Mouse (Mus musculus) WW6 (cell line): Measurements from ENCODE around the gene Pde11a.

Experiments
- DNase-seq: peaks from one replicate; pipeline ENCODE4 v3.0.0-alpha.2; 2013; ENCODE audit warnings: low read depth, low spot score

Gene Pde11a

DNA sequence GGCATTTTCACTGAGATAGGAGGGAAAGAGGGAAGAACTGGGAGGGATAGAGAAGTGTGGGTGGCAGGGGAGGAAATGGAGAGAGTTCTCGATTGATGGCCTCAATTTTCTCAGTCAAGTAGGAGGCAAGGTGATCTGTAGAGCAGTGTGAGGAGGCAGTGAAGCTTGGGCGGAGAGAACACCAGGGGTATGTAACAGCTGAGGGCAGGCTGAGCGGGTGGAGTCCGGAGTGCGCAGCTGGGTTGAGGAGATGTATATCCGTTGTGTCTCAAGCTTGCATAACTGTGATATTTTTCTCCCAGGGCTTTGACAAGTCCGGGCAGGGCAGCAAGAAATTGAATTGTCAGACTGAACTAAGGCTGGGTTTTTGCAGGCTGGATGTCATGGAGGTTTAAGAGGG is 281.0 kb downstream of the Pde11a start:
- DNase-seq = no peak

DNA sequence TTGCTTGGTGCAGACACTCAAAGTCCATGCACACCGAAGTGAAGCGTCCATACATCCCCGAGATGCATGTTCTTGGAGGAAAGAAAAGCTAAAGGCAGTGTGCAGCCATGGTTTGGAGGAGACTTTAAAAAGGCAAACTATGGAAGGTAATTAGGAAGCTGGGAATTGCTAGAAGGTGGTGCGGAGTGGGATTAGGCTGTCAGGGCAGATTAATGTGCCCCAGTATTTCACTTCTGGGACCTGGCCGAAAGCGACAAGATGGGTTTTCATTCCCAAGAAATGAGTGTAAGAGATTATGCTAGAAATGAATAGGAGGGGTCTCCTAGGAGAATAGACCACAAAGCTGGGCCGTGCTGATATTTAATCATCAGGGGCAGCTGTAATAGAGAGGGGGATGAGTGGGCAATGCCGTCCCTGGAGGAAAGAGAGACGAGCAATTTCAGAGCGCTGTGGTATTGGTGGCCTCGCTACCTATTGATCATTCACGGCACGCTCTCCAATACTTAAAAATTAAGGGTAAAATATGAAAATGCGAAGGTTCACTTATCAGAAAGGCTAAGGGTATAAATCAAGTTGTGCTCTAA is 284.7 kb downstream of the Pde11a start:
- DNase-seq = no peak

DNA sequence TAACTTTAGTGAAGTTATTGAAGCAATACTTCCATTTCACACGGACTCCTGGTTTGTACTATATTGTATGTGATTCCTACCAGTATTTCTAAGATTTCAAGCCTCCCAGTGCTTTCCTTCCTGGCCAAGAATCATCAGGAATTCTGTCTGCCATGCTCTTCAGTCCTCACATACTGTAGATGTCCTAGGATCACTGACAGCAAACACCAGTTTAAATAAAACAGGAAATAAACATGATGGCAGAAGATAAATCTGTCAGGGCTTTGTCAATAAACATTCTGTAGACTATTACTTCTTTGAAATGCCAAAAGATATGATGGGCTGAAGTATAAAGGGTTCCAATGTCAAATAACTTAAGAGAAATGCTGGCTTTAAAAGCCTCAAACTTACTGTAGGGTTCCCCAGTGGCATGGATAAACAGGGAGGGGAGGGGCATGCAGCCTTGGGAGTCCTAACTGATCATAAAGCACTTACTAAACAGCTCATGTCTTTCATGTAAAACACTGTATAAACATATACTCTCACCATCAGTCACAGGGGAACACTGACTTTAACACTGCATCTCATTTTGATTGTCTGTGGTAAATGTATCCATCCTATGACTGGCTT is 285.6 kb downstream of the Pde11a start:
- DNase-seq = no peak

DNA sequence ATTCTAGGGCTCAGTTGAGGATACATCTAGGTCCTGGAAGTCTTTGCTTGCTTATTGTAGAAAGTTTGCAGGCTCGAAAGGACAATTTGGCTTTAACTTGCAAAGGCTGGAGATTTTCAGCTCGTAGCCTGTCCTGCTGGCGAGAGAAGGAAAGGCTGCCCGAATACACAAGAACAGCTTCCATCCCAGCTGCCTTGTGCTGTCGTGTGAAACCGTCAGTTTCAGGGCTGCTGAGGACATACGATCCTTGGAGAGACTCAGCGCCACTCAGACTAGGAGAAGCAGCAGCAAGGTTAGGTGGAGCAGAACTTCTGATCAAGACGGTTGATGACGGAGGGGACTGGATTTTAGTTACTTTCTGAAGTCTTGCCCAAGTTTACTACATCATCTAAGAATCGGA is 287.2 kb downstream of the Pde11a start:
- DNase-seq = no peak

DNA sequence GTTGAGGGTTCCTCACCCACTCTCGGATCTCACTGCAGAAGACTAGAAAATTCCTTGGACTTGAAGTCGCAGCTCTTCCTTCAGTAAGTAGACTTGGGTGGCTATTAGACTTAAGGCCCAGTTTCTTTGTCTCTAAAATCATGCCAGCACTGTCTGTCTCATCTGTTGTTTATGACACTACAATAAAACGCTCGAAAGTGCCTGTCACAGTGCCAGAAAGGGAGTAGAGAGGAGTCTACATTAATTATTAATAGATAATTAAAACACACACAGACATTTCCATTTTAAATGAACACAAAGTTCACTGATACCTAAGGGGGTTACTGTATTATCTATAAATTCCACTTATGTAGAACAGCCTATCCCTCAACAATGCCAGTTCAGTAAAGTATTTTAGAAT is 287.7 kb downstream of the Pde11a start:
- no peak for DNase-seq

DNA sequence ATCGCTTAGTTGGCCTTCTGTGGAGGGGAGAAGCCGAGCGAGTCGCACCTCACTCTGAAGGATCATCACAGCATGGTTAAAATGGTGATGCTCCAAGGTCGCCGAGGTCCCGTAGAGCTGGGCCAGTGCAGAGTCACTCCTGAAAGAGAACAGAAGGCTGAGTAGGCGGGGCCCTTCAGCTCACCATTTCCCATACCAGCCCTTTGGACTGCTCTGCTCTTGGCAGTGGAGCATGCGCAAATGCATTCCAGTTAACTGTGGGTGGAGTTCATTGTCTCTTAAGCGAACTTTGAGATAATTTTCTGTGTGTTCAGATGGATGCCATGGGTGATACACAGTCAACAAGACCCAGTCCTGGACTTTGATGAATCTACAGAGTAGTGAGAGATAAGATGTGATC is 288.5 kb downstream of the Pde11a start:
- peak; percentile 22 for DNase-seq

DNA sequence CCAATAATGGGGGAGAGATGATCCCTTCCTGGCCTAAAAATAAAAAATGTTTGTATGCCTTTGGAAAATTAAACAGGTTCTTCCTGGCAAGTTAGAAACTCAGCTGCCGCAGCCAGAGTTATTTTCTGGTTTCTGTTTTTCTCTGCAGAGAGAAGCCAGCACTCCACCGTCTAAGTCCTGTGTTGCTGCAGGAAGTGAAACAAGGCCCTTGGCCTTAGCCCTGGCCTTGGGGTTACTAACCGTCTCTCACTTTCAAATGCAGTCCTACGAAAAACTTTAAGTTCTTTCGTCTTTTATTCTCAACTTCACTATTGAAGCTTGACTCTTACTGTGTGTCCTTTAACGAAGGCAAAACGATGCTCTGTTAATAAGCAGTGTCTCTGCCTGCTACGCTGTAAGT is 289.0 kb downstream of the Pde11a start:
- DNase-seq = no peak

DNA sequence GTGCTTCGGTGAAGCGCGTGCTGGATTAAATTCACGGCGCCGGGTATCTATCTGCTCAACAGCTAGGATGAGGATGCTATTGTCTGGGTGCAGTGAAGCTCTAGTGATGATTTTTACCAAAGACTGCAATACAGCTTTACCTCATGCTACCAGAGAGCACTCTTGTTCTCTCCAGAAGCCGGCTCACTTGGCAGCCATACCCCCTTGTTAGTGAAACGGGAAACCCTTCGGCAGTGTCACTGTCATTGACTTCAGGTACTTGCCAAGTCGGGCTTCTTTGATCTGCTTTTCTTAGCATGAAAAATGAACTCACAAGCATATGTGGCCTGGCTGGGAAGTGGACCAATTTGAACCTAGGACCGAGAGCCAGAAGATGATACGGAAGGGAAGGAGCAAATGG is 290.8 kb downstream of the Pde11a start:
- no peak for DNase-seq

DNA sequence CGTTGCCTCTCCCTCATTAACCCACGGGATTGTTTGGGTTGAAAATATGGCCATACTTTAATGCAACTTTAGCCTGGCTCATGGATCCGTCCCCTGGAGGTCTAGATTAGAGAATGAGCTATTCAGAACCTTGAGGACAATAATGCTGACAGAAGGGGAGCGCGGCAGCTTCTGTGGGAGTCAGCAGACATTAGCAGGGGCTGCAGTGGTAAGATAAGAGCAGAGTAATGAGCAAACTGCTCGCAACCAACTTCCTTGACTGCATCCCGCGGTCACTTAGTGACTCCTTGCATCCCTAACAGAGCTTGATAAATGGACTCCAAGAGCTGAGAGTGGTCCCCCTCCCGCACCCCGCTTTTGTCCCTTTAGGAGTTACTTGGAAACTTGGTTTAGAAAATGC is 296.4 kb downstream of the Pde11a start:
- DNase-seq = no peak

DNA sequence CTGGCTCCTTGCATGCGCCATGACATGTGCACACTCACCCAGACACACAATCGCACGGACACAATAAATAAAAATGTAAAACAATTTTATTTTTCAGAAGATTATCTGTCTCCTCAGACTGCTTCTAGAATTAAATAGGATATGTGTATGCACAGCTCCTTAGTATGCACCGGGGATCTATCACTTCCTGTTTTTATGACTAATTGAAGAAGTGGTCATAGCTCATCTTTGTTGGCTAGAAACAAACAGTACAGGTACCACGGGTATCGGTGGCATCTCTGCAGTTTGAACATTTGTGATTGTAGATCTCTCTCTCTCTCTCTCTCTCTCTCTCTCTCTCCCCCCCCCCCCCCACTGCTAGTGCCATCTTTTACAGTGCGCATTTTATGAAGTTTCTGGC is 298.5 kb downstream of the Pde11a start:
- DNase-seq = no peak

DNA sequence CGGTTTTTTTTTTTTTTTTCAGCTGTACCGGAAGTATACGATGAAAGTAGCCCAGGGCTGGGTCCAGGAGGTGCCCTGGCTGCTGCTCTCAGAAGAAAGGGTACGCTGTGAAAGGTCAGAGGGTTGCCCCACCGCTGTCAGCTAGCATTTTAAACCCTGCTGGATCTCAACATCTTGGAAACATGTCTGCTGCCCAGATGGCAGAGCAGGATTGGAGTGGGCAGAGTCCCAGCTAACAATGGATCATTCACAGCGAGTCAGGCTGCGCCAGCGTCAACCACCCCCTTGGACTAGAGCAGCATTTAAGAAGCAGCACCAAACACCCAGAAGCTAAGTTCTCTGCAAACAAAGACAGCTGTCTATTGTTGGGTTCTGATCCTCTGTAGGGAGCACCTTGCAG is 308.5 kb downstream of the Pde11a start:
- DNase-seq = no peak

DNA sequence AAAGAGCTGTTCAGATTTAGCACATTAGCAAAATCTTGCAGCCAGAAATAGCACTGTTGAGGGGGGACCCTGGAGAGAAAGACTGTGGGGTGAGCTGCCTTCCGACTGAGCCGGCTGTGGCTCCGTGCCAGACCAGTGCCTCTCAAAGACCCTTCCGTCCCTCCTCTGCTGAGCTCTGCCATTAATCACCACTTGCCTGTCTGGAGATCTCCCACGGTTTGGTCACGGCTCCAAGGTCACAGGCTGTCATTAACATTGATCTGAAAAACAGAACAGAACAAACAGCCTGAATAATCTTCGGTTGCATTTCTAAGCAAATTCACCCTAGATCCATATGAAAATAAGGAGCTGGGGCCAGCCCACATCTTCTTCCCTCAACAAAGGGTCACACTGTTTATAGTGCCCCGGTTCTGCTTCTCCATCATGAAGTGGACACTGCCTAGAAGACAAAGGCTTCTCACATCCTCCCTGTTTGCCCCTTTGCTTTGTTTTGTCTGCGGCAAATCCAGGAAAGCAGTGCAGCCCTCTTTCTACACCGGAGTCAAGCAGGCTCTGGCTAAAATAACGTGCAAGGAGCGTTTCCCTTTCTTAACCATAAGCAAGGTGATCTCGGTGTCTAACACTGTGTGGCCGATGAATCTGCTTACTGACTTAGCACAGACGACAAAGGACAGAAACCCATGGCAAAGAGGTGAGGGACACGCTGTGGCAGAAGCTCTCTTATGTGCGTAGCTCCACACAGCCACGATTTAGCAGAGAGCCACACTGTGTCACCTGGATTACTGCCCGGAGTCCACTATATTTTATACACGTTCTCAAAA is 309.3 kb downstream of the Pde11a start:
- no peak for DNase-seq

DNA sequence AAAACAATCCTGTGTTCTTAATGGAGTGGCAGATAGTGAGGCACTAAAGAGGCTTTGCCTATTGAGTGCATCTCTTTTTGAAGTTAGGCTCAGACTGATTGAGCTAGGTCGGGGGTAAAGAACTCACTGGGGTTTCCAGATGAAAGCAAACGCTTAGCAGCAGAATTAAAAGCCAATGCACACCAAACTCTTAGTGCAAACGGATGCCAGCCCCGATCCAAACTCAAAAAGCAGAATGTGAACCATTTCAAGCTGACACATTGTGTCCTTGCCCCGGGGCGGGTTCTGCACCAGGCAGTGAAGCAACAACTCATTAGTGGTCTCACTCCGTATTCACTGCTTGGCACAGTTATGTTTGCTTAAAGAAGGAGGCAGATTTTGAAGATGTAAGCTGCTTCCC is 321.7 kb downstream of the Pde11a start:
- no peak for DNase-seq

DNA sequence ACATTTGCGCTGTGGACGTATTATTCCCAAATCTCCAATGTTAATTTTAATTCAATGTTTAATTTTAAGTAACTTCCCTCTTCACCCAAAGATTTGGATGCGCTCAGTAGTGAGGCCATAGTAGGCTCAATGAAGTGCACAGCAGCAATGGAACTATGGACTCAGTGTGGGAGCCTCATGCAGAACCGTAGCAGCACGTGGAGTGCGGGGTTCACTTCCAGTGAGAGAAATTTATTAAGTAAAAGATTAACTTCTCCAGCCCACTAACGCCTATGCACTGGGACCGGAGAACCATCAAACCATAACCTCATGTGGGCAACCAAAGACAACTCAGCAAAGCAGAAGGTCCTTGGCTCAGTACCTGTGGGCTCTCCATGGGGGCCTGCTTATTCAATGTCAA is 322.4 kb downstream of the Pde11a start:
- DNase-seq = no peak

DNA sequence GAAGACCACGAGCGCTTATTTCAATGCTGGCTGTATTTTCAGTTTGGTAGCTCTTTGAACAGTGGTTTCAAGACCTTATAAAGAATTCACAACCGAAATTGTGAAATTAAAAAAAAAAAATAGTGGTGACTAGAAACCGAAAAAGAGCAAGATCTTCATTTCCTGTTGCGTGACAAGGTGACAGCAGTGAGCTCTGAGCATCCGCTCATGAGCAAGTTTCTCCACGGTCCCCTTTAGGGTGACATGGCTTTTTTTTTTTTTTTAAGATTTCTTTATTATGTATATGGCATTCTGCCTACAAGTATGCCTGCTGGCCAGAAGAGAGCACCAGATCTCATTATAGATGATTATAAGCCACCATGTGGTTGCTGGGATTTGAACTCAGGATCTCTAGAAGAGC is 323.1 kb downstream of the Pde11a start:
- DNase-seq = no peak

DNA sequence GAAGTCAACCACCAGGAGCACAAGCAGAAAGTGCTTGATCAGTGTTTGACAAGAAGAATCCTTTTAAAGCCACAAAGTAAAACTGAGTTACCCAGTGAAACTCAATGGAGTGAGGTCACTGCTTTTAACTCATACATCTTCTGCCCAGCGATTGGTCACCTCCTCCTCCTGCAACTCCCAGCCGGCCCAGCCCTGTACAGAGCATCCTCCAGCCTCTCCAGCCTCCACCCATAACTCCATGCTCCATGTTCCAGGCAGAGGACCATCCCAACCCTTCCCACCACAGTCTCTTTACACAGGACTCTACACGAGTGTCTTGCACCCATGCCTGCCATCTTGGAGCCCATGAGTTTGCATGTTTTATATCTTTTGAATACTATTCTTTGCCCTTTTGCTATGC is 323.9 kb downstream of the Pde11a start:
- no peak for DNase-seq

DNA sequence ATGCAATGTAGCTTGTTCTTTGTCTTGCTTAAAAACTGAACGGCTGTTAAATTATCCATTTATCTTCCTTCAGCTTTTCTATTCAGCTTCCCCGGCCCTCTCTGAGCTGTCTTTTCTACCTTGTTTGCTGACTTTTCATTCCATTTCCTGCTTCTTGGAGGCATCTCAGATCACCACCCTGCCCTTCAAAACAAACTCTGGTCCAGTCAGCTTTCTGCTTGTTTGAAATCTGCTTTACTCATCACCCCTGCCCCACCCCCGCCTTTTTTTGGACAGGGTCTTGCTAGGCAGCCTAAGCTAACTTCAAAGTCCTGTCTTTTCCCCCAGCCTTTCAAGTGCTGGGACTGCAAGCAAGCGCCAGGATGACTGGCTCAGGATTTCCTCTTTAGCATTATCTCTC is 332.4 kb downstream of the Pde11a start:
- no peak for DNase-seq

DNA sequence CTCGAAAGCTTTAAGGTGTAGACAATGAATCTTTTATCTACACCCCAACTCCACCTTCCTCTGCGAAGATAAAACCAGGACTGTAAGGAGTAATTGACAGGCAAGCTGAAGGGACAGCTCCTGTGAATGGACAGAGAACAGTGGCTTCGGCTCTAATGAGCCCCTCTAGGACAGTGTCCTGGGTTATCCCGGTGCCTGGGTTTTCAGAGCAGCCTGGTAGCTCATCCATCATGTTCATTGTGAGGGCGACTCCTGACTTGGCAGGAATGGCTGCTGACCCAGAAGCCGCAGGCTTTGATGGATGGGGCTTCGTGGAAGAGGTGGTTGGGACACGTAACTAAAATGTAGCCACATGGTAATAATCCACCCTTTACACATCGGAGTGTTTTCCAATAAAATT is 335.7 kb downstream of the Pde11a start:
- no peak for DNase-seq

DNA sequence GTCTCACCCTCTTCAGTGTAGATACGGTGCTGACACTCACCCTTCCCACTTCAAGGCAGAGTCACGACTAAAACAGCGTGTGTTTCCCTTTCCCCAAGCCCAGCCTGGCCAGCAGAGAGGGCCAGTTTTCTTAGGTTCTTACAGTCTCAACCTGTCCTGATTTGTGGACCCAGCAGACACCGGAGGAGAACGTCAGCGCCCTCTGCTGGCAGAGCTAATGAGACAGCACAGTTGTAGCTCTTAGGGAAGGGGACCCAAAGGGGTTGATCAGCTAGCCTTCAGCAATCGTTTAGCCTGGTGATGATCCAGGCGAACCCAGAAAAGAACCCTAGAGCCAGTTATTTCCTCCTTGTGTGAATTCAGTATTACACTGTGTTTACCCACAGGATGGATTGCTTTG is 337.2 kb downstream of the Pde11a start:
- no peak for DNase-seq

DNA sequence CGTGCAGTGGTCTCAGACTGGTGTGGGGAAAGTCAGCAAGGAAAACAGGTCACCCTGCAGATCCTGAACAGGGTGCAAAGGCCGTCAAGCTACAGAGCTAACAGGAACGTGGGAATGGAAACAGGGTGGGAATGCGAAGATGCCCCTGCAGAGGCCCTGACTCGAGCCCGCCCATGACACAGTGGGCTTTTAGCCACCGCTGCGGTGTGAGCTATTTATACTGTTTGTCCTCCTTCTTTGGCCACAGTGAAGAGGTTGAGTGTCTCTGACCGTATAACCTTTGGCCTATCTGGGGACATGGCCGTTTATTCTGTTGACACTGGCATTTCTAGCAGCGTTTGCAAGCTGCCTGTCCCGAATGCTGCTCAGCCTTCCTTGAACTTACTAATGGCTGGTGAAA is 338.9 kb downstream of the Pde11a start:
- DNase-seq = no peak

DNA sequence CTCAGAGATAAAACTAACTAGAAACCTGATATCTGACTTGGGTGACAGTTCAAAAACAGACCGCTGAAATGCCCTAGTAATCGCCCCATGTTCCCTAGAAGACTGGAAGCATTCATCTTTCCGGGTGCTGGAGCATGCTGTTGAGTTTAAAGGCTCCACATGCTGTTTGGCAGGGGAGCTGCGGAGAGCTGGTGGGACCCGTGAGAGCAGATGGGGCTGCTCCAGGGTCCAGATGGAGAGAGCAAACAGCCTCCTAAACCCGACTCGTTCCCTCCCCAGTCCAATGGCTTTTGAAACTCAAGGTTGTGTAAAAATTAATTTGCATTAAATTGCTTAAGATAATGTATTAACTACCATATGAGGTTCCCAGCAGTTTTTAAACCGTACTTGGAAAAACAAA is 339.9 kb downstream of the Pde11a start:
- DNase-seq = no peak

DNA sequence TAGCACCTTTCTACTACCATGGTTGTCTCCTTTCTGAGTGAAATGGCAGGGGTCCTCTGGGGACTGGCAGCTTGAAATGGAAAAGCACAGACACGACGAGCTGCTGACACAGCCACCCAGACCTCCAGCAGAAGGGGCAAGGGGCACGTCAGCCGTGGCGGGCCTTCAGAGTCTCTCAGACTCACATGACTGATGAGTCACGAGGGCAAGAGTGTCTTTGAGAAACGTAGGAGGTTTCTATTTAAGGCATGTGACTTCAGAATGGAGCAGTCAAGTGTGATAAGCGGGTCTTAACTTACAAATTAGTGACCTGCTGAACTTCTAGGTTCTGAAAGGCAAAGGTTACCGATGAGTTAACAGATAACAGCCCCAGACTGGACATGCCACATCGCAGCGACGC is 340.8 kb downstream of the Pde11a start:
- no peak for DNase-seq

DNA sequence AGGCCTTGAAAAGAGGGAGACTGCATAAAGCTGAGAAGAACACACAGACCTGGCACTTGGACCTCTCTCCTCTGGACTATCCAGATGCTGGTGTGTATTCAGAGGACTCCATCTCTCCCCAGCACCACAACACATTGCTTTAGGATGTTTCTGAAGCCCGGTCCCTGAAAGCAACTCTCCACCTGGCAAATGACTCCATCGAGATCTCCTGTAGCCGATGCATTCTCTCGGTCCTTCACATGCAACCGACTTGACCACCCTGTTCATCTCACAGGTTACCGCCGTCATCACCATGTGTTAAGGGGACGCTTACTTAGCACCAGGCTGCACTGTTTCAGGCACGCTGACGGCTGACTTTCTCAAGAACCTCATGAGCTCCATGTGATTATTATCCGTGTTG is 343.7 kb downstream of the Pde11a start:
- DNase-seq = no peak
